Mouse (Mus musculus): ENCODE measurements around the gene Chrnb1.

GRCm38 (mm10) chr11:69822080-69822479, 26.3 kb upstream of the Chrnb1 start, which contains the start of gene Spem1:
- no peak for TF ChIP-seq CTCF (IDR thresholded peaks at IDR 0.05; ENCODE audit: low read depth)
- TF ChIP-seq EP300 (optimal IDR thresholded peaks at IDR 0.05), result no peak

Measured in stomach, postnatal 0 days (tissue).